Mouse (Mus musculus): ENCODE results near the gene Tnfrsf14. TPM values are rescaled to one million over a fixed set of nuclear protein-coding genes. Genes with fewer than 3 reads are reported as not detected.
A peak's percentile ranks its signal among the peaks of the same experiment; 100 is the strongest.

Tnfrsf14 gene
- total RNA-seq, 1 experiment = 0.85 TPM

DNA sequence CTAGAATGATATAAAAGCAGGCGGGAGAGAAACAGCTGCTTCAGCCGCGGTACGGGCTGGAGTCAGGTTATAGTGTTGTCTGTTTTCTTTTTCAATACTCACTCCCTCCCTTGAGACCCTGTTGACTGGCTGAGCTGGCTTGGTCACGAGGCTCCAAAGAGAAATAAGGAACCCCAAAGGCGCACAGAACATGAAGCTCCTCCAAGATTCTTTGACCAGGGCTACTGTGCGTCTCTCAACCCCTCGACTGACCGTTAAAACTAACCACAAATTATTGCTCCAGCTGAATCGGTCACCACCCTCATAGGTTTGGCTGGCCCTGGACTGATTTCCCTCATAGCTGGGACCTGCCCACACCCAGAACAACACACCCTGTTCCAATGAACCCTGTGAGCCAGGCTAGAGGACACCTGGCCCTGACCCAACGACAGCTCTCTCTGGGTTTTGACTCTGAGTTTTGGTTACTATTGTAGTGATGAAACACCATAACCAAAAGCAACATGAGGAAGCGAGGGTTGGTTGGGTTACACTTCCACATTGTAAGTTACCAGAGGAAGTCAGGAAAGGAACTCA is 811 bp upstream of the Tnfrsf14 start:
- in situ Hi-C loops (cut with MboI; ENCODE audit: low sequenced_read_pairs in 2 of 2, unreplicated experiment in 2 of 2) = no loop called here
- H3K9ac ChIP-seq (ENCODE audit: insufficient read depth, low read depth, low read length, poor library complexity, severe bottlenecking) = no peak overlapping the region
- no peak overlapping the region for H3K4me3 ChIP-seq (ENCODE audit: insufficient read depth in 1 of 2, low read depth in 1 of 2, low read length in 2 of 2, poor library complexity in 1 of 2, severe bottlenecking in 1 of 2)
- H3K36me3 ChIP-seq (ENCODE audit: control insufficient read depth, insufficient read depth, low read length, poor library complexity, severe bottlenecking) = no peaks in the 10 kb centered on the region
- TF ChIP-seq ZC3H11A (IDR thresholded peaks at IDR 0.05; ENCODE audit: borderline replicate concordance, low read depth, low read length) (no peak), CHD2 (IDR thresholded peaks at IDR 0.05; ENCODE audit: low read depth, low read length) (no peak), MAFK (IDR thresholded peaks at IDR 0.05; ENCODE audit: insufficient read depth, low read depth, low read length) (no peak), ZNF384 (IDR thresholded peaks at IDR 0.05; ENCODE audit: low read depth, low read length) (no peak), HCFC1 (IDR thresholded peaks at IDR 0.05; ENCODE audit: borderline replicate concordance, insufficient read depth, low read length) (no peak)
- no peaks in the 10 kb centered on the region for H3K9me3 ChIP-seq (ENCODE audit: control insufficient read depth, insufficient read depth, low read depth, low read length)
- DNase-seq (ENCODE audit: low read depth, low spot score) = no peak
- no peak overlapping the region for H3K27ac ChIP-seq (ENCODE audit: insufficient read depth, low read depth, low read length, poor library complexity, severe bottlenecking)
- H3K4me1 ChIP-seq (ENCODE audit: control insufficient read depth in 2 of 2, insufficient read depth in 2 of 2, low read length in 2 of 2, poor library complexity in 1 of 2) = peaks cover 0 to 4% of the 10 kb centered on the region in 2 experiments; a peak in 1 of 4 replicates

GRCm38 (mm10) chr4:154927899-154928337 is 445 bp downstream of the Tnfrsf14 start:
- no peak for DNase-seq (ENCODE audit: low read depth, low spot score)
- Histone ChIP-seq H3K36me3 (ENCODE audit: control insufficient read depth, insufficient read depth, low read length, poor library complexity, severe bottlenecking) (no peaks in the 10 kb centered on the region), H3K27ac (ENCODE audit: insufficient read depth, low read depth, low read length, poor library complexity, severe bottlenecking) (no peak overlapping the region), H3K4me1 (ENCODE audit: control insufficient read depth in 2 of 2, insufficient read depth in 2 of 2, low read length in 2 of 2, poor library complexity in 1 of 2) (peaks cover 0 to 4% of the 10 kb centered on the region in 2 experiments; a peak in 1 of 4 replicates), H3K9me3 (ENCODE audit: control insufficient read depth, insufficient read depth, low read depth, low read length) (no peaks in the 10 kb centered on the region), H3K9ac (ENCODE audit: insufficient read depth, low read depth, low read length, poor library complexity, severe bottlenecking) (no peak overlapping the region), H3K4me3 (ENCODE audit: insufficient read depth in 1 of 2, low read depth in 1 of 2, low read length in 2 of 2, poor library complexity in 1 of 2, severe bottlenecking in 1 of 2) (no peak overlapping the region)
- TF ChIP-seq ZC3H11A (IDR thresholded peaks at IDR 0.05; ENCODE audit: borderline replicate concordance, low read depth, low read length) (no peak), MAFK (IDR thresholded peaks at IDR 0.05; ENCODE audit: insufficient read depth, low read depth, low read length) (no peak), HCFC1 (IDR thresholded peaks at IDR 0.05; ENCODE audit: borderline replicate concordance, insufficient read depth, low read length) (no peak), ZNF384 (IDR thresholded peaks at IDR 0.05; ENCODE audit: low read depth, low read length) (no peak), CHD2 (IDR thresholded peaks at IDR 0.05; ENCODE audit: low read depth, low read length) (no peak)
- in situ Hi-C loops (cut with MboI; ENCODE audit: low sequenced_read_pairs in 2 of 2, unreplicated experiment in 2 of 2) = no loop called here

DNA sequence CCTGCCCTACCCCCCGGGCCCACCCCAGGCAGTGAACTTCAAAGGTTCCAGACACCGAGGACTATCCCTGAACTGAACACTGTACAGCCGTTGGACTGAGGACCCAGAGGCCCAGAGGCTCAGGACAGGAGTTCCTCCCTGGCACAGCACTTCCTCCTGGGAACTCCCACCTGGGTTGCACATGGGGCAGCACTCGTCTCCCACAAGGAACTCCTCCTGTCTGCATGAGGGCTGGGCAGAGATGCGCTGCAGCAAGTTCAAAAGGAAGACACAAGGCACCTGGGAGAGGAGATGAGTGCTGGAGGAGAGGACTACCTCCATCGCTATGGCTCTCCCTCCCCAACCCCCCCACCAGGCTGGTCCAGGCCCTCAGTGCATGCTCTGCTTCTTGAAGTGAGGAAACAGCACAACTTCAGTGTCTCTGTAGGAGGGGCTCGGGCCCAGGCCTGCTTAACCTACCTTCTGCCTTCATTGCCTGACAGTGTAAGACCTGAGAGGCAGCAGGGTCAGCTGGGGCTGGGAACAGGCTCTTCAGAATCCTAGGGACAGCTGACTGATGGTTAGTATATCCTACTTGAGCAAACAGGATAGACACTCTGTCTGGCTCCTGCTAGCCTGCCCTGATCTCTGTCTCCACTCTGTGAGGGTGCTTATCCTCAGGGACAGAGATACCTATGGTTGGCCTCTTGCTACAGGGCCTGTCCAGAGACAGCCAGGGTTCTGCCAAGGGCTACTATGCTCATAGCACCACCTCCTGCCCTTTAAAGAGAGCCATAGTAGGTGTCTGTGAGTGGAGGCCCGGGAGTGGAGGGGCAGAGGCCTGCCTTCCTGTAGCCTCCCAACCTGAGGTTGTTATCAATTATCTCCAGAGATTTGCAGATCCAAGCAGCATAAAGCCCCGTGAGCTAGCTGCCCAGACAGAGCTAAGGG is 1.1 kb downstream of the Tnfrsf14 start:
- no peak for DNase-seq (ENCODE audit: low read depth, low spot score)

DNA sequence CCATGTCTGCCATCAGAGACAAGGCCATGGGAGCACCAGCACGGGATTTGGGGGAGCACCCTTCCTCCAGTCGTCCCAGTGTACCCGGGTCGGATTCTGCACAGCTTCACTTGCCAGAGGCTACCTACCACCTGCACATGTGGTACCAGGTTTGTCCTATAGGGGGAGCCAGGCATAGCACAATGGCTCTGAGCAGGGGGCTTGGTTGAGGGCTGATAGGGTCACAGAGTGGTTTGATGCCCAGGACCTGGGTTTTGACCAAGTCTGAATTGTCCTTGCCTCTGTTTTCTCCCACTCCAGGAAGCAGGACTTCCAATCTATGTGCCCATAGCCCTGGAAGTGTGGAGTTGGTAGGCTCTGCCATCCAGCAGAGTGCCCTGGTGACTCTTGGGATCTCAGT is 3.0 kb downstream of the Tnfrsf14 start:
- TF ChIP-seq ZNF384 (IDR thresholded peaks at IDR 0.05; ENCODE audit: low read depth, low read length) (no peak), HCFC1 (IDR thresholded peaks at IDR 0.05; ENCODE audit: borderline replicate concordance, insufficient read depth, low read length) (no peak), MAFK (IDR thresholded peaks at IDR 0.05; ENCODE audit: insufficient read depth, low read depth, low read length) (no peak), ZC3H11A (IDR thresholded peaks at IDR 0.05; ENCODE audit: borderline replicate concordance, low read depth, low read length) (no peak)
- in situ Hi-C loops (cut with MboI; ENCODE audit: low sequenced_read_pairs in 2 of 2, unreplicated experiment in 2 of 2) = no loop called here
- Histone ChIP-seq H3K27ac (ENCODE audit: insufficient read depth, low read depth, low read length, poor library complexity, severe bottlenecking) (no peak overlapping the region), H3K9me3 (ENCODE audit: control insufficient read depth, insufficient read depth, low read depth, low read length) (no peaks in the 10 kb centered on the region), H3K9ac (ENCODE audit: insufficient read depth, low read depth, low read length, poor library complexity, severe bottlenecking) (no peak overlapping the region), H3K4me1 (ENCODE audit: control insufficient read depth in 2 of 2, insufficient read depth in 2 of 2, low read length in 2 of 2, poor library complexity in 1 of 2) (peaks cover 0 to 4% of the 10 kb centered on the region in 2 experiments; a peak in 1 of 4 replicates), H3K36me3 (ENCODE audit: control insufficient read depth, insufficient read depth, low read length, poor library complexity, severe bottlenecking) (no peaks in the 10 kb centered on the region), H3K4me3 (ENCODE audit: insufficient read depth in 1 of 2, low read depth in 1 of 2, low read length in 2 of 2, poor library complexity in 1 of 2, severe bottlenecking in 1 of 2) (no peak overlapping the region)
- peak; percentile 63 for DNase-seq (ENCODE audit: low read depth, low spot score)

More for the DNA sequence above, 1.1 kb downstream of the Tnfrsf14 start:
- in situ Hi-C loops (cut with MboI; ENCODE audit: low sequenced_read_pairs in 2 of 2, unreplicated experiment in 2 of 2) = no loop called here
- Histone ChIP-seq H3K4me3 (ENCODE audit: insufficient read depth in 1 of 2, low read depth in 1 of 2, low read length in 2 of 2, poor library complexity in 1 of 2, severe bottlenecking in 1 of 2) (no peak overlapping the region), H3K9me3 (ENCODE audit: control insufficient read depth, insufficient read depth, low read depth, low read length) (no peaks in the 10 kb centered on the region), H3K4me1 (ENCODE audit: control insufficient read depth in 2 of 2, insufficient read depth in 2 of 2, low read length in 2 of 2, poor library complexity in 1 of 2) (peaks cover 0 to 4% of the 10 kb centered on the region in 2 experiments; a peak in 1 of 4 replicates), H3K9ac (ENCODE audit: insufficient read depth, low read depth, low read length, poor library complexity, severe bottlenecking) (no peak overlapping the region), H3K36me3 (ENCODE audit: control insufficient read depth, insufficient read depth, low read length, poor library complexity, severe bottlenecking) (no peaks in the 10 kb centered on the region), H3K27ac (ENCODE audit: insufficient read depth, low read depth, low read length, poor library complexity, severe bottlenecking) (no peak overlapping the region)
- TF ChIP-seq MAFK (IDR thresholded peaks at IDR 0.05; ENCODE audit: insufficient read depth, low read depth, low read length) = no peak
- no peak for TF ChIP-seq ZC3H11A (IDR thresholded peaks at IDR 0.05; ENCODE audit: borderline replicate concordance, low read depth, low read length)

Data from ES-E14 (cell line).